Mouse (Mus musculus) liver, embryonic 14.5 days (tissue): ENCODE results near the gene Gm14399. TPM values are rescaled to one million over a fixed set of nuclear protein-coding genes. Genes with fewer than 3 reads are reported as not detected.
A peak's percentile ranks its signal among the peaks of the same experiment; 100 is the strongest.
"Not testable (repeated sequence)": the region's sequence is repeated elsewhere in the genome, so short reads cannot be mapped to it uniquely, and the experiment has no call there.

Source experiments
- ATAC-seq: fragments of 200-750 bp; cut with Nextera tagmentation; 2 replicates; pipeline ENCODE4 v1.8.0; 2017; ENCODE audit warnings: moderate number of reproducible peaks, mild to moderate bottlenecking, moderate library complexity; ENCODE audit not compliant: insufficient read depth
- DNase-seq, 3 experiments: peaks; one replicate each; pipeline ENCODE4 v3.0.0-alpha.2; 2012 to 2013; ENCODE audit warnings: low read depth in 3 of 3, low spot score in 3 of 3
- H3K27ac ChIP-seq: fragments of 300-500 bp; sonication (generic); 2 replicates; pipeline ENCODE4 v1.5.1; 2014; ENCODE audit warnings: moderate library complexity, mild to moderate bottlenecking, control low read depth, inconsistent platforms
- H3K27me3 ChIP-seq: fragments of 300-500 bp; sonication (generic); 2 replicates; pipeline ENCODE4 v1.6.1; 2014; ENCODE audit warnings: mild to moderate bottlenecking, low read length, moderate library complexity; ENCODE audit not compliant: control insufficient read depth, insufficient read depth
- H3K36me3 ChIP-seq: fragments of 300-500 bp; sonication (generic); replicated peaks from 2 replicates; pipeline ENCODE4 v1.6.1; 2014; ENCODE audit warnings: low read depth; ENCODE audit not compliant: control insufficient read depth, insufficient read depth
- H3K4me1 ChIP-seq, 2 experiments: fragments of 200-500 bp in 1 of 2; fragments of 300-500 bp in 1 of 2; sonication (generic) in 1 of 2; replicated peaks; 2 replicates each; pipeline ENCODE4 v1.6.1; 2012 to 2014; ENCODE audit warnings: antibody characterized with exemption in 1 of 2, inconsistent platforms in 1 of 2, low read length in 1 of 2; ENCODE audit not compliant: control insufficient read depth in 2 of 2, insufficient read depth in 2 of 2
- H3K4me2 ChIP-seq: fragments of 300-500 bp; sonication (generic); 2 replicates; pipeline ENCODE4 v1.6.1; 2014; ENCODE audit warnings: low read depth, mild to moderate bottlenecking, control low read depth, moderate library complexity
- H3K4me3 ChIP-seq, 2 experiments: fragments of 200-500 bp in 1 of 2; fragments of 300-500 bp in 1 of 2; sonication (generic) in 1 of 2; 2 replicates each; pipeline ENCODE4 v1.5.1; 2012 to 2014; ENCODE audit warnings: low read depth in 2 of 2, low read length in 2 of 2, mild to moderate bottlenecking in 2 of 2, control low read depth in 1 of 2, inconsistent platforms in 1 of 2, moderate library complexity in 1 of 2; ENCODE audit not compliant: insufficient read depth in 1 of 2
- H3K9ac ChIP-seq: fragments of 300-500 bp; sonication (generic); replicated peaks from 2 replicates; pipeline ENCODE4 v1.6.1; 2014; ENCODE audit warnings: mild to moderate bottlenecking, control low read depth, moderate library complexity
- H3K9me3 ChIP-seq: fragments of 300-500 bp; sonication (generic); 2 replicates; pipeline ENCODE4 v1.6.1; 2016; ENCODE audit warnings: low read length, mixed read lengths; ENCODE audit not compliant: control insufficient read depth
- CTCF ChIP-seq: IDR thresholded peaks from 2 replicates; pipeline ENCODE4 v1.5.1; 2016; ENCODE audit warnings: antibody characterized with exemption, low read depth, control low read depth
- EP300 ChIP-seq: IDR thresholded peaks from 2 replicates; pipeline ENCODE4 v1.6.1; 2016; ENCODE audit warnings: antibody characterized with exemption, low read depth
- WGBS: fragments of 180-500 bp; shearing (Covaris S2); extraction: QIAGEN DNeasy Blood & Tissue Kit; methylation state at CpG from one replicate; pipeline ENCODE4 v1.1.7; 2014; ENCODE audit not compliant: insufficient replicate concordance; 5-methylcytosine and 5-hydroxymethylcytosine counted together
- polyA plus RNA-seq, 2 experiments: library from polyadenylated mRNA; depleted of rRNA in 1 of 2; stranded (reverse) in 1 of 2; unstranded in 1 of 2; fragments of >200 nt; fragmentation: Nextera tagmentation in 1 of 2; extraction: Ambion mirVana in 1 of 2; gene quantifications; 2 replicates each; pipeline versions ENCODE4 v1.2.1 to v1.2.3; 2012 to 2014

Gene Gm14399
- polyA plus RNA-seq (2012; rRNA removed) (0.27 and 1.2 TPM in 2 replicates), polyA plus RNA-seq (2014; fragmentation: Nextera tagmentation; extraction: Ambion mirVana) (1.0 and 1.1 TPM in 2 replicates)

- H3K9me3 ChIP-seq, H3K27me3 ChIP-seq, H3K9ac ChIP-seq, DNase-seq, H3K27ac ChIP-seq, H3K4me1 ChIP-seq, H3K36me3 ChIP-seq, ATAC-seq: not testable (repeated sequence)
- Histone ChIP-seq H3K4me3 (peak within 1 kb of the TSS; percentile 46 to 69), H3K4me2 (peak within 1 kb of the TSS; percentile 39)
- WGBS, result 6% methylated on average over 1 of the region's 2 CpGs
Measured at GRCm38 (mm10) chr2:175141993-175142295, at the start of gene Gm14399. Gm14399 (minus strand) TSS chr2:175142012.

- not testable (repeated sequence) for ATAC-seq, H3K4me1 ChIP-seq, H3K9me3 ChIP-seq, H3K27ac ChIP-seq, H3K9ac ChIP-seq, H3K4me3 ChIP-seq, H3K36me3 ChIP-seq, H3K27me3 ChIP-seq, H3K4me2 ChIP-seq, DNase-seq
- 30% methylated on average over 1 of the region's 1 CpGs for WGBS
Measured at GRCm38 (mm10) chr2:175179008-175179407, 37.2 kb upstream of the Gm14399 start.

GRCm38 (mm10) chr2:175176312-175176711, 34.5 kb upstream of the Gm14399 start:
- Histone ChIP-seq H3K4me1 (no peaks in the 10 kb centered on the region), H3K27me3 (no peaks in the 10 kb centered on the region), H3K36me3 (no peaks in the 10 kb centered on the region), H3K9ac (no peak overlapping the region), H3K27ac (no peak overlapping the region), H3K9me3 (no peaks in the 10 kb centered on the region), H3K4me3 (no peak overlapping the region), H3K4me2 (no peak overlapping the region)
- TF ChIP-seq CTCF, result no peak
- no peak for TF ChIP-seq EP300
- DNase-seq (no peak), ATAC-seq (no peak)
- 52% methylated on average over 6 of the region's 6 CpGs for WGBS

GRCm38 (mm10) chr2:175175401-175176180, 33.8 kb upstream of the Gm14399 start, which contains the start of gene Gm14443:
Gm14443 (minus strand) TSS chr2:175175871.
- not testable (repeated sequence) for H3K9me3 ChIP-seq, DNase-seq, H3K4me3 ChIP-seq, H3K36me3 ChIP-seq, H3K4me2 ChIP-seq, H3K27ac ChIP-seq, H3K4me1 ChIP-seq, H3K9ac ChIP-seq, H3K27me3 ChIP-seq, ATAC-seq
- WGBS, result 57% methylated on average over 12 of the region's 12 CpGs

- 60% methylated on average over 2 of the region's 2 CpGs for WGBS
- not testable (repeated sequence) for H3K27ac ChIP-seq
Measured at GRCm38 (mm10) chr2:175174058-175174457, 32.2 kb upstream of the Gm14399 start.

GRCm38 (mm10) chr2:175172906-175173595, 31.2 kb upstream of the Gm14399 start:
- H3K36me3 ChIP-seq, H3K4me3 ChIP-seq, ATAC-seq, H3K4me1 ChIP-seq, H3K9ac ChIP-seq, DNase-seq, H3K4me2 ChIP-seq, H3K27me3 ChIP-seq, H3K9me3 ChIP-seq, H3K27ac ChIP-seq: not testable (repeated sequence)
- 69% methylated on average over 3 of the region's 3 CpGs for WGBS

More at GRCm38 (mm10) chr2:175174058-175174457, 32.2 kb upstream of the Gm14399 start:
- H3K4me1 ChIP-seq, H3K4me2 ChIP-seq, H3K36me3 ChIP-seq, H3K27me3 ChIP-seq, H3K4me3 ChIP-seq, H3K9ac ChIP-seq, DNase-seq, H3K9me3 ChIP-seq, ATAC-seq: not testable (repeated sequence)
